Mouse (Mus musculus): Measurements from ENCODE around the gene Zfp366.

- no peak for TF ChIP-seq POLR2A (IDR thresholded peaks at IDR 0.05; ENCODE audit: low read depth, low read length)
- TF ChIP-seq CTCF (IDR thresholded peaks at IDR 0.05; ENCODE audit: extremely low read depth, insufficient read length, insufficient replicate concordance, low read depth, low read length): no peak
Measured at GRCm38 (mm10) chr13:99212976-99213375, 28.4 kb downstream of the Zfp366 start.
